8 mouse cellular contexts compared by ENCODE assay signal in genomic region chr1:36545845-36546600, GRCm38 (mm10). TPM values are rescaled to one million over a fixed set of nuclear protein-coding genes. Genes with fewer than 3 reads are reported as not detected.
DNase-seq lines count a peak whose midpoint lies in the region; ATAC-seq and TF ChIP-seq lines count a peak whose summit lies in the region.

No protein-coding gene starts in this region.

- H3K27ac ChIP-seq in cerebellum, adult 2 months (ENCODE audit: insufficient read depth, low read length), result 0 out of 2 replicates have a peak overlapping the region, but pooled peaks have one; percentile 79
- no peak overlapping the region for H3K27ac ChIP-seq in embryonic facial prominence, embryonic 14.5 days (replicated peaks; ENCODE audit: low read depth, low read length)
- H3K27ac ChIP-seq in limb, embryonic 10.5 days, result peak overlapping the region; percentile 88
- no peak overlapping the region for H3K27ac ChIP-seq in neural tube, embryonic 13.5 days (replicated peaks)

- TF ChIP-seq CTCF in cerebellum, adult 2 months (IDR thresholded peaks at IDR 0.05; ENCODE audit: borderline replicate concordance, insufficient read depth, low read depth, low read length), result no peak

- ATAC-seq in embryonic facial prominence, embryonic 14.5 days (ENCODE audit: low read depth), result no peak
- no peak for ATAC-seq in neural tube, embryonic 13.5 days (ENCODE audit: low read depth)

- peak in 1 of 2 experiments; percentile 45 for DNase-seq in cerebellum, adult 2 months
- no peak for DNase-seq in cerebellum, adult 8-10 months
- DNase-seq in A20 (ENCODE audit: low read depth, low spot score), result peak; percentile 82
- DNase-seq in embryonic facial prominence, embryonic 14.5 days (ENCODE audit: low spot score), result no peak
- DNase-seq in limb, embryonic 10.5 days (ENCODE audit: low spot score), result no peak
- no peak for DNase-seq in frontal cortex, postnatal 10 days (ENCODE audit: low spot score in 2 of 2)
- no peak for DNase-seq in gastrocnemius, postnatal 10 days

- H3K27me3 ChIP-seq in cerebellum, adult 2 months (ENCODE audit: control insufficient read depth, insufficient read depth, low read length), result no peaks in the 10 kb centered on the region
- H3K27me3 ChIP-seq in embryonic facial prominence, embryonic 14.5 days (replicated peaks; ENCODE audit: control insufficient read depth, insufficient read depth, low read length), result no peaks in the 10 kb centered on the region
- no peaks in the 10 kb centered on the region for H3K27me3 ChIP-seq in limb, embryonic 10.5 days (ENCODE audit: low read depth, poor library complexity, severe bottlenecking)
- H3K27me3 ChIP-seq in neural tube, embryonic 13.5 days, result no peaks in the 10 kb centered on the region

- 73% methylated on average over 19 of the region's 19 CpGs for WGBS in cerebellum, adult 2 months
- WGBS in embryonic facial prominence, embryonic 14.5 days, result 70% methylated on average over 19 of the region's 19 CpGs
- WGBS in limb, embryonic 10.5 days, result 75% methylated on average over 19 of the region's 19 CpGs
- 66% methylated on average over 19 of the region's 19 CpGs for WGBS in neural tube, embryonic 13.5 days

- no peak for TF ChIP-seq POLR2A in cerebellum, adult 2 months (IDR thresholded peaks at IDR 0.05; ENCODE audit: borderline replicate concordance, insufficient read depth, low read length)

- H3K4me3 ChIP-seq in cerebellum, adult 2 months (replicated peaks; ENCODE audit: insufficient read depth, low read depth, low read length), result peak overlapping the region; percentile 68
- peak overlapping the region; percentile 71 for H3K4me3 ChIP-seq in embryonic facial prominence, embryonic 14.5 days (ENCODE audit: low read depth, low read length)
- peak overlapping the region; percentile 71 for H3K4me3 ChIP-seq in limb, embryonic 10.5 days
- H3K4me3 ChIP-seq in neural tube, embryonic 13.5 days, result peak overlapping the region; percentile 56

- peak overlapping the region; percentile 80 for H3K9ac ChIP-seq in embryonic facial prominence, embryonic 14.5 days (ENCODE audit: low read depth, low read length)
- peak overlapping the region; percentile 80 for H3K9ac ChIP-seq in neural tube, embryonic 13.5 days

- H3K36me3 ChIP-seq in embryonic facial prominence, embryonic 14.5 days (ENCODE audit: control insufficient read depth, insufficient read depth, low read length), result peaks cover 35% of the 10 kb centered on the region
- H3K36me3 ChIP-seq in limb, embryonic 10.5 days, result peaks cover 47% of the 10 kb centered on the region
- peaks cover 40% of the 10 kb centered on the region for H3K36me3 ChIP-seq in neural tube, embryonic 13.5 days

- peaks cover 34% of the 10 kb centered on the region for H3K4me1 ChIP-seq in cerebellum, adult 2 months (ENCODE audit: control insufficient read depth, insufficient read depth, low read length)
- H3K4me1 ChIP-seq in embryonic facial prominence, embryonic 14.5 days (ENCODE audit: control insufficient read depth, insufficient read depth, low read length), result peaks cover 19% of the 10 kb centered on the region
- H3K4me1 ChIP-seq in limb, embryonic 10.5 days, result peaks cover 50% of the 10 kb centered on the region
- H3K4me1 ChIP-seq in neural tube, embryonic 13.5 days (replicated peaks), result peaks cover 42% of the 10 kb centered on the region

- H3K4me2 ChIP-seq in embryonic facial prominence, embryonic 14.5 days (ENCODE audit: low read depth, low read length), result peak overlapping the region; percentile 83
- peak overlapping the region; percentile 56 for H3K4me2 ChIP-seq in neural tube, embryonic 13.5 days

- H3K9me3 ChIP-seq in embryonic facial prominence, embryonic 14.5 days (ENCODE audit: control insufficient read depth, low read length), result no peaks in the 10 kb centered on the region
- H3K9me3 ChIP-seq in limb, embryonic 10.5 days (replicated peaks), result no peaks in the 10 kb centered on the region
- no peaks in the 10 kb centered on the region for H3K9me3 ChIP-seq in neural tube, embryonic 13.5 days

RNA-seq across cellular contexts. Expression of gene Ankrd39, which starts 1.2 kb away (rescaled TPM):
- 30.8 and 37.5 TPM in 2 replicates for polyA plus RNA-seq in cerebellum, adult 2 months (2012; rRNA removed)
- 19.5 and 20.0 TPM in 2 replicates for polyA plus RNA-seq in embryonic facial prominence, embryonic 14.5 days (2014; fragmentation: Nextera tagmentation; extraction: Ambion mirVana)
- polyA plus RNA-seq in limb, embryonic 10.5 days (2016; fragmentation: Nextera tagmentation; extraction: Ambion mirVana), result 19.5 and 20.3 TPM in 2 replicates
- 23.8 and 26.2 TPM in 2 replicates for polyA plus RNA-seq in neural tube, embryonic 13.5 days (2015; fragmentation: Nextera tagmentation; extraction: Ambion mirVana)
- 10 to 100 TPM; 10.9 to 11.4 TPM for total RNA-seq in gastrocnemius, postnatal 10 days (2021)

RNA-seq across cellular contexts. Expression of gene Gm42417, which starts 6.8 kb away (rescaled TPM):
- polyA plus RNA-seq in cerebellum, adult 2 months (2012; rRNA removed), result 0.05 and 0.40 TPM in 2 replicates
- not detected in 2 replicates for polyA plus RNA-seq in embryonic facial prominence, embryonic 14.5 days (2014; fragmentation: Nextera tagmentation; extraction: Ambion mirVana)
- 0.39 TPM in 1 of 2 replicates, not detected in the other for polyA plus RNA-seq in limb, embryonic 10.5 days (2016; fragmentation: Nextera tagmentation; extraction: Ambion mirVana)
- 0.32 and 1.9 TPM in 2 replicates for polyA plus RNA-seq in neural tube, embryonic 13.5 days (2015; fragmentation: Nextera tagmentation; extraction: Ambion mirVana)
- total RNA-seq in gastrocnemius, postnatal 10 days (2021), result 100 to 1,000 TPM; 193 to 229 TPM

RNA-seq across cellular contexts. Expression of gene Ankrd23, which starts 9.3 kb away (rescaled TPM):
- polyA plus RNA-seq in cerebellum, adult 2 months (2012; rRNA removed), result 14.4 and 15.2 TPM in 2 replicates
- polyA plus RNA-seq in embryonic facial prominence, embryonic 14.5 days (2014; fragmentation: Nextera tagmentation; extraction: Ambion mirVana), result 12.3 and 13.2 TPM in 2 replicates
- polyA plus RNA-seq in limb, embryonic 10.5 days (2016; fragmentation: Nextera tagmentation; extraction: Ambion mirVana), result 14.3 and 16.8 TPM in 2 replicates
- 19.0 and 19.2 TPM in 2 replicates for polyA plus RNA-seq in neural tube, embryonic 13.5 days (2015; fragmentation: Nextera tagmentation; extraction: Ambion mirVana)
- 100 to 1,000 TPM; 419 to 469 TPM for total RNA-seq in gastrocnemius, postnatal 10 days (2021)

RNA-seq across cellular contexts. Expression of gene Sema4c, which starts 12.1 kb away (rescaled TPM):
- polyA plus RNA-seq in cerebellum, adult 2 months (2012; rRNA removed), result 23.8 and 28.5 TPM in 2 replicates
- 2.3 and 3.8 TPM in 2 replicates for polyA plus RNA-seq in embryonic facial prominence, embryonic 14.5 days (2014; fragmentation: Nextera tagmentation; extraction: Ambion mirVana)
- polyA plus RNA-seq in limb, embryonic 10.5 days (2016; fragmentation: Nextera tagmentation; extraction: Ambion mirVana), result 28.5 and 34.2 TPM in 2 replicates
- 23.4 and 25.2 TPM in 2 replicates for polyA plus RNA-seq in neural tube, embryonic 13.5 days (2015; fragmentation: Nextera tagmentation; extraction: Ambion mirVana)
- 10 to 100 TPM; 16.3 to 22.4 TPM for total RNA-seq in gastrocnemius, postnatal 10 days (2021)

RNA-seq across cellular contexts. Expression of gene Cnnm3, which starts 34.4 kb away (rescaled TPM):
- polyA plus RNA-seq in cerebellum, adult 2 months (2012; rRNA removed), result 46.2 and 48.7 TPM in 2 replicates
- polyA plus RNA-seq in embryonic facial prominence, embryonic 14.5 days (2014; fragmentation: Nextera tagmentation; extraction: Ambion mirVana), result 4.8 and 5.1 TPM in 2 replicates
- 3.6 and 4.5 TPM in 2 replicates for polyA plus RNA-seq in limb, embryonic 10.5 days (2016; fragmentation: Nextera tagmentation; extraction: Ambion mirVana)
- polyA plus RNA-seq in neural tube, embryonic 13.5 days (2015; fragmentation: Nextera tagmentation; extraction: Ambion mirVana), result 3.4 and 4.2 TPM in 2 replicates
- total RNA-seq in gastrocnemius, postnatal 10 days (2021), result 10 to 100 TPM; 14.5 to 18.2 TPM

Comparison
In these comparisons a context has a peak if more than half of its experiments do, and no peak if none do; other contexts are left out.
1. H3K27ac ChIP-seq: peak in cerebellum, adult 2 months (single experiment) and limb, embryonic 10.5 days (single experiment); none in embryonic facial prominence, embryonic 14.5 days (single experiment) and neural tube, embryonic 13.5 days (single experiment).
2. Peak in every context shown above with its lines, with median percentiles within 50 percentile points of each other: H3K4me3 ChIP-seq.